Mouse (Mus musculus): ENCODE data around the gene Upk1a. TPM values are rescaled to one million over a fixed set of nuclear protein-coding genes. Genes with fewer than 3 reads are reported as not detected.

The Upk1a gene
- polyA plus RNA-seq, 1 experiment from 2014 or later: 0.33 TPM

GRCm38 (mm10) chr7:30556894-30557536 lies 55.6 kb downstream of the Upk1a start:
- H3K4me2 ChIP-seq: no peak overlapping the region
- no peak overlapping the region for H3K27ac ChIP-seq (replicated peaks)
- peaks cover 40% of the 10 kb centered on the region for H3K4me1 ChIP-seq
- ATAC-seq (ENCODE audit: extremely low read depth, insufficient number of reproducible peaks, low FRiP score, low TSS enrichment): no peak
- H3K9ac ChIP-seq: no peak overlapping the region
- no peaks in the 10 kb centered on the region for H3K9me3 ChIP-seq
- no peaks in the 10 kb centered on the region for H3K27me3 ChIP-seq (replicated peaks)
- peaks cover 45% of the 10 kb centered on the region for H3K36me3 ChIP-seq
- no peak overlapping the region for H3K4me3 ChIP-seq
- WGBS: 91% methylated on average over 18 of the region's 18 CpGs

- Histone ChIP-seq H3K4me2 (peak overlapping the region; percentile 80), H3K9ac (peak overlapping the region; percentile 90), H3K9me3 (no peaks in the 10 kb centered on the region), H3K27me3 (replicated peaks) (no peaks in the 10 kb centered on the region), H3K4me1 (peaks cover 34% of the 10 kb centered on the region), H3K27ac (replicated peaks) (peak overlapping the region; percentile 96), H3K36me3 (peaks cover 47% of the 10 kb centered on the region), H3K4me3 (peak overlapping the region; percentile 79)
- ATAC-seq (ENCODE audit: extremely low read depth, insufficient number of reproducible peaks, low FRiP score, low TSS enrichment): no peak
- WGBS: 79% methylated on average over 22 of the region's 22 CpGs
These were observed 58.6 kb downstream of the Upk1a start for GRCm38 (mm10) chr7:30553810-30554584.

Small RNA genes within 50 kb of the gene (microRNA-seq; reads per million reads assigned to microRNA genes)
- gene Mir3569: not detected

Other genes starting within 250 kb of the Upk1a start
- gene Tyrobp, start 199.1 kb downstream of the Upk1a start, polyA plus RNA-seq (2015; fragmentation: Nextera tagmentation; extraction: Ambion mirVana): 27.8 and 28.7 TPM in 2 replicates
- gene Hcst, start 193.0 kb downstream of the Upk1a start, polyA plus RNA-seq (2015; fragmentation: Nextera tagmentation; extraction: Ambion mirVana): 0.66 and 0.90 TPM in 2 replicates
- gene Nfkbid, start 191.1 kb downstream of the Upk1a start, polyA plus RNA-seq (2015; fragmentation: Nextera tagmentation; extraction: Ambion mirVana): 1.2 and 1.4 TPM in 2 replicates
- 26.8 and 29.5 TPM in 2 replicates for gene Aplp1, start 167.3 kb downstream of the Upk1a start, polyA plus RNA-seq (2015; fragmentation: Nextera tagmentation; extraction: Ambion mirVana)
- 0.45 and 0.49 TPM in 2 replicates for gene Kirrel2, start 155.2 kb downstream of the Upk1a start, polyA plus RNA-seq (2015; fragmentation: Nextera tagmentation; extraction: Ambion mirVana)
- gene Nphs1, start 154.5 kb downstream of the Upk1a start, polyA plus RNA-seq (2015; fragmentation: Nextera tagmentation; extraction: Ambion mirVana): 0.12 TPM in 1 of 2 replicates, not detected in the other
- 0.13 and 1.0 TPM in 2 replicates for gene Prodh2, start 119.2 kb downstream of the Upk1a start, polyA plus RNA-seq (2015; fragmentation: Nextera tagmentation; extraction: Ambion mirVana)
- 8.0 and 9.3 TPM in 2 replicates for gene Arhgap33, start 77.8 kb downstream of the Upk1a start, polyA plus RNA-seq (2015; fragmentation: Nextera tagmentation; extraction: Ambion mirVana)
- 76.6 and 86.4 TPM in 2 replicates for gene Hspb6, start 60.7 kb downstream of the Upk1a start, polyA plus RNA-seq (2015; fragmentation: Nextera tagmentation; extraction: Ambion mirVana)
- gene Proser3, start 60.5 kb downstream of the Upk1a start, polyA plus RNA-seq (2015; fragmentation: Nextera tagmentation; extraction: Ambion mirVana): 8.7 and 9.6 TPM in 2 replicates
- gene Lin37, start 53.0 kb downstream of the Upk1a start, polyA plus RNA-seq (2015; fragmentation: Nextera tagmentation; extraction: Ambion mirVana): 31.0 and 36.9 TPM in 2 replicates
- gene U2af1l4, start 49.5 kb downstream of the Upk1a start, polyA plus RNA-seq (2015; fragmentation: Nextera tagmentation; extraction: Ambion mirVana): 85.6 and 92.3 TPM in 2 replicates
- gene Gm49396, start 49.5 kb downstream of the Upk1a start, polyA plus RNA-seq (2015; fragmentation: Nextera tagmentation; extraction: Ambion mirVana): 7.4 and 8.4 TPM in 2 replicates
- gene Psenen, start 49.2 kb downstream of the Upk1a start, polyA plus RNA-seq (2015; fragmentation: Nextera tagmentation; extraction: Ambion mirVana): 114 and 116 TPM in 2 replicates
- 3.5 and 3.6 TPM in 2 replicates for gene Igflr1, start 47.4 kb downstream of the Upk1a start, polyA plus RNA-seq (2015; fragmentation: Nextera tagmentation; extraction: Ambion mirVana)
- 4.4 and 5.7 TPM in 2 replicates for gene Kmt2b, start 24.1 kb downstream of the Upk1a start, polyA plus RNA-seq (2015; fragmentation: Nextera tagmentation; extraction: Ambion mirVana)
- 0.13 and 0.19 TPM in 2 replicates for gene Zbtb32, start 13.9 kb downstream of the Upk1a start, polyA plus RNA-seq (2015; fragmentation: Nextera tagmentation; extraction: Ambion mirVana)
- gene Cox6b1, start 13.3 kb upstream of the Upk1a start, polyA plus RNA-seq (2015; fragmentation: Nextera tagmentation; extraction: Ambion mirVana): 1,963 and 2,109 TPM in 2 replicates
- 0.33 and 0.37 TPM in 2 replicates for gene Etv2, start 23.0 kb upstream of the Upk1a start, polyA plus RNA-seq (2015; fragmentation: Nextera tagmentation; extraction: Ambion mirVana)
- 79.5 and 88.4 TPM in 2 replicates for gene Rbm42, start 37.5 kb upstream of the Upk1a start, polyA plus RNA-seq (2015; fragmentation: Nextera tagmentation; extraction: Ambion mirVana)
- 30.1 and 32.3 TPM in 2 replicates for gene Haus5, start 52.1 kb upstream of the Upk1a start, polyA plus RNA-seq (2015; fragmentation: Nextera tagmentation; extraction: Ambion mirVana)
- gene Pmis2, start 58.8 kb upstream of the Upk1a start, polyA plus RNA-seq (2015; fragmentation: Nextera tagmentation; extraction: Ambion mirVana): not detected in 2 replicates
- 1.9 TPM in 2 replicates for gene 2200002J24Rik, start 86.1 kb upstream of the Upk1a start, polyA plus RNA-seq (2015; fragmentation: Nextera tagmentation; extraction: Ambion mirVana)
- gene Atp4a, start 99.4 kb upstream of the Upk1a start, polyA plus RNA-seq (2015; fragmentation: Nextera tagmentation; extraction: Ambion mirVana): 0.46 and 1.0 TPM in 2 replicates
- gene Tmem147, start 116.7 kb upstream of the Upk1a start, polyA plus RNA-seq (2015; fragmentation: Nextera tagmentation; extraction: Ambion mirVana): 165 and 182 TPM in 2 replicates
- gene Gapdhs, start 130.8 kb upstream of the Upk1a start, polyA plus RNA-seq (2015; fragmentation: Nextera tagmentation; extraction: Ambion mirVana): 0.20 and 0.64 TPM in 2 replicates
- gene Sbsn, start 138.6 kb upstream of the Upk1a start, polyA plus RNA-seq (2015; fragmentation: Nextera tagmentation; extraction: Ambion mirVana): 0.47 and 0.68 TPM in 2 replicates
- 0.71 and 1.2 TPM in 2 replicates for gene Dmkn, start 150.9 kb upstream of the Upk1a start, polyA plus RNA-seq (2015; fragmentation: Nextera tagmentation; extraction: Ambion mirVana)
- 0.41 and 0.53 TPM in 2 replicates for gene Krtdap, start 175.0 kb upstream of the Upk1a start, polyA plus RNA-seq (2015; fragmentation: Nextera tagmentation; extraction: Ambion mirVana)
- gene Ffar2, start 210.9 kb upstream of the Upk1a start, polyA plus RNA-seq (2015; fragmentation: Nextera tagmentation; extraction: Ambion mirVana): not detected in 2 replicates
- gene Ffar3, start 243.3 kb upstream of the Upk1a start, polyA plus RNA-seq (2015; fragmentation: Nextera tagmentation; extraction: Ambion mirVana): not detected in 2 replicates
- not detected in 2 replicates for gene Ffar1, start 248.7 kb upstream of the Upk1a start, polyA plus RNA-seq (2015; fragmentation: Nextera tagmentation; extraction: Ambion mirVana)

Measured in heart, embryonic 13.5 days (tissue).